Mouse (Mus musculus): Measurements from ENCODE around the gene Polr3h. TPM values are rescaled to one million over a fixed set of nuclear protein-coding genes. Genes with fewer than 3 reads are reported as not detected.

The Polr3h gene
- polyA plus RNA-seq, 1 experiment from 2014 or later: 68.2 TPM

- Histone ChIP-seq H3K4me2 (ENCODE audit: low read depth, severe bottlenecking) (peak overlapping the region; percentile 53), H3K4me1 (ENCODE audit: control insufficient read depth, insufficient read depth, low read length) (no peaks in the 10 kb centered on the region), H3K9me3 (ENCODE audit: control insufficient read depth, low read length) (no peaks in the 10 kb centered on the region), H3K27ac (replicated peaks; ENCODE audit: low read depth, low read length) (no peak overlapping the region), H3K9ac (ENCODE audit: low read length) (peak overlapping the region; percentile 74), H3K4me3 (ENCODE audit: low read depth, low read length) (peak overlapping the region; percentile 94), H3K27me3 (ENCODE audit: control insufficient read depth, insufficient read depth, low read length) (no peaks in the 10 kb centered on the region), H3K36me3 (ENCODE audit: control insufficient read depth, insufficient read depth, low read length) (peaks cover 3% of the 10 kb centered on the region; the same call in 1 of the 2 replicates)
- peak; percentile 83 for ATAC-seq (ENCODE audit: insufficient number of reproducible peaks, low FRiP score, low TSS enrichment, low read depth)
- peak; percentile 86 for DNase-seq (ENCODE audit: low spot score)
- 1% methylated on average over 28 of the region's 28 CpGs for WGBS
Measured at GRCm38 (mm10) chr15:81856030-81856790, 69.8 kb downstream of the Polr3h start.

DNA sequence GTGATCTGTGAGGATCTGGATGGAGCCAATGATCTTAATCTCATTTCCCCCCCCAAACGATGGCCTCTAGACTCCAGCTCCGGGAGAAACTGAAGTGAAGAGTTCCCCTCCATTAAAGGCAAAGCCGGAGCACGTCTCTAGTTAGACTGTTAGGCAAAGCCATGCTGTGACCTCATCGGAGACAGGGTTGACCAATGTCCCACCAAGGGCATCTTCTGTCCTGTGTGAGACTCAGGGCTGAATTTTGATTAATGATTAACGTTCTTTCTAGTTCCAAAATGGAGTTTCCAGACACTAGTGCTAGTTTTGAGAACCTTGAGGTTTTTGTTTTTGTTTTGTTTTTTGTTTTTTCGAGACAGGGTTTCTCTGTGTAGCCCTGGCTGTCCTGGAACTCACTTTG is 73.0 kb downstream of the Polr3h start:
- H3K4me2 ChIP-seq (ENCODE audit: low read depth, severe bottlenecking): no peak overlapping the region
- no peak for ATAC-seq (ENCODE audit: insufficient number of reproducible peaks, low FRiP score, low TSS enrichment, low read depth)
- H3K9ac ChIP-seq (ENCODE audit: low read length): no peak overlapping the region
- WGBS: 91% methylated on average over 7 of the region's 7 CpGs
- no peak for DNase-seq (ENCODE audit: low spot score)
- H3K4me3 ChIP-seq (ENCODE audit: low read depth, low read length): no peak overlapping the region
- no peaks in the 10 kb centered on the region for H3K27me3 ChIP-seq (ENCODE audit: control insufficient read depth, insufficient read depth, low read length)
- H3K36me3 ChIP-seq (ENCODE audit: control insufficient read depth, insufficient read depth, low read length): peaks cover 14% of the 10 kb centered on the region; the same call in 1 of the 2 replicates
- H3K9me3 ChIP-seq (ENCODE audit: control insufficient read depth, low read length): no peaks in the 10 kb centered on the region
- H3K4me1 ChIP-seq (ENCODE audit: control insufficient read depth, insufficient read depth, low read length): no peaks in the 10 kb centered on the region
- H3K27ac ChIP-seq (replicated peaks; ENCODE audit: low read depth, low read length): no peak overlapping the region

- Histone ChIP-seq H3K4me2 (ENCODE audit: low read depth, severe bottlenecking) (no peak overlapping the region), H3K9me3 (ENCODE audit: control insufficient read depth, low read length) (no peaks in the 10 kb centered on the region), H3K4me1 (ENCODE audit: control insufficient read depth, insufficient read depth, low read length) (no peaks in the 10 kb centered on the region), H3K4me3 (ENCODE audit: low read depth, low read length) (no peak overlapping the region), H3K9ac (ENCODE audit: low read length) (no peak overlapping the region), H3K36me3 (ENCODE audit: control insufficient read depth, insufficient read depth, low read length) (peaks cover 17% of the 10 kb centered on the region; the same call in 1 of the 2 replicates), H3K27me3 (ENCODE audit: control insufficient read depth, insufficient read depth, low read length) (no peaks in the 10 kb centered on the region), H3K27ac (replicated peaks; ENCODE audit: low read depth, low read length) (no peak overlapping the region)
- ATAC-seq (ENCODE audit: insufficient number of reproducible peaks, low FRiP score, low TSS enrichment, low read depth) (no peak), DNase-seq (ENCODE audit: low spot score) (no peak)
- 94% methylated on average over 9 of the region's 9 CpGs for WGBS
Measured at GRCm38 (mm10) chr15:81852411-81853000, 73.5 kb downstream of the Polr3h start.

DNA sequence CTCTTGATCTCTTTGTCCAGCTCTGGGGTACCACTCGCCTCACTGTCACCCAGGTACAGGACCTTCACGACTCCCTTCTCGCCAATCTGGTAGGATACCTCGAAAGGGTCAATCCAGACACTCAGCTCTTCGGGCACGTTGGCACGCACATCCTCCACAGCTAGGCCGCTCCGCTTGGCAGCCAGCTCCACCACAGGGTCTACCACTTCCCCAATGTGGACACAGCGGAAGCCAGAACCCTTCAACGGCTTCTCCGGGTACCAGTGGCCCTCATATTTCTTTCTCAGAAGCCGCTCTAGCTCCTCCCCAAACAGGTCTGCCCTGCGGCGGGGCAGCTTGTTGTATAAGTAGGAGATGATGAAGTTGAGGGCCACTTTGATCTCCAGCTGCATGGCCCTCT is 74.7 kb downstream of the Polr3h start:
- Histone ChIP-seq H3K9ac (ENCODE audit: low read length) (no peak overlapping the region), H3K27me3 (ENCODE audit: control insufficient read depth, insufficient read depth, low read length) (no peaks in the 10 kb centered on the region), H3K9me3 (ENCODE audit: control insufficient read depth, low read length) (no peaks in the 10 kb centered on the region), H3K36me3 (ENCODE audit: control insufficient read depth, insufficient read depth, low read length) (peaks cover 17% of the 10 kb centered on the region; the same call in 1 of the 2 replicates), H3K27ac (replicated peaks; ENCODE audit: low read depth, low read length) (no peak overlapping the region), H3K4me2 (ENCODE audit: low read depth, severe bottlenecking) (no peak overlapping the region), H3K4me1 (ENCODE audit: control insufficient read depth, insufficient read depth, low read length) (no peaks in the 10 kb centered on the region), H3K4me3 (ENCODE audit: low read depth, low read length) (no peak overlapping the region)
- DNase-seq (ENCODE audit: low spot score) (no peak), ATAC-seq (ENCODE audit: insufficient number of reproducible peaks, low FRiP score, low TSS enrichment, low read depth) (no peak)
- 96% methylated on average over 15 of the region's 15 CpGs for WGBS

- H3K36me3 ChIP-seq (ENCODE audit: control insufficient read depth, insufficient read depth, low read length): peaks cover 17% of the 10 kb centered on the region; the same call in 1 of the 2 replicates
- H3K4me1 ChIP-seq (ENCODE audit: control insufficient read depth, insufficient read depth, low read length): no peaks in the 10 kb centered on the region
- no peak for ATAC-seq (ENCODE audit: insufficient number of reproducible peaks, low FRiP score, low TSS enrichment, low read depth)
- DNase-seq (ENCODE audit: low spot score): no peak
- H3K4me3 ChIP-seq (ENCODE audit: low read depth, low read length): no peak overlapping the region
- no peak overlapping the region for H3K4me2 ChIP-seq (ENCODE audit: low read depth, severe bottlenecking)
- H3K9ac ChIP-seq (ENCODE audit: low read length): no peak overlapping the region
- no peaks in the 10 kb centered on the region for H3K27me3 ChIP-seq (ENCODE audit: control insufficient read depth, insufficient read depth, low read length)
- H3K27ac ChIP-seq (replicated peaks; ENCODE audit: low read depth, low read length): no peak overlapping the region
- H3K9me3 ChIP-seq (ENCODE audit: control insufficient read depth, low read length): no peaks in the 10 kb centered on the region
- 73% methylated on average over 14 of the region's 14 CpGs for WGBS
Measured at GRCm38 (mm10) chr15:81850718-81851117, 75.3 kb downstream of the Polr3h start.

GRCm38 (mm10) chr15:81849104-81849503 is 76.9 kb downstream of the Polr3h start:
- WGBS: 84% methylated on average over 9 of the region's 9 CpGs
- Histone ChIP-seq H3K36me3 (ENCODE audit: control insufficient read depth, insufficient read depth, low read length) (peaks cover 17% of the 10 kb centered on the region; the same call in 1 of the 2 replicates), H3K4me1 (ENCODE audit: control insufficient read depth, insufficient read depth, low read length) (no peaks in the 10 kb centered on the region), H3K4me2 (ENCODE audit: low read depth, severe bottlenecking) (no peak overlapping the region), H3K9me3 (ENCODE audit: control insufficient read depth, low read length) (no peaks in the 10 kb centered on the region), H3K27ac (replicated peaks; ENCODE audit: low read depth, low read length) (no peak overlapping the region), H3K9ac (ENCODE audit: low read length) (no peak overlapping the region), H3K4me3 (ENCODE audit: low read depth, low read length) (no peak overlapping the region), H3K27me3 (ENCODE audit: control insufficient read depth, insufficient read depth, low read length) (no peaks in the 10 kb centered on the region)
- no peak for ATAC-seq (ENCODE audit: insufficient number of reproducible peaks, low FRiP score, low TSS enrichment, low read depth)
- DNase-seq (ENCODE audit: low spot score): no peak

- H3K36me3 ChIP-seq (ENCODE audit: control insufficient read depth, insufficient read depth, low read length): peaks cover 17% of the 10 kb centered on the region; the same call in 1 of the 2 replicates
- DNase-seq (ENCODE audit: low spot score) (peak; percentile 55), ATAC-seq (ENCODE audit: insufficient number of reproducible peaks, low FRiP score, low TSS enrichment, low read depth) (no peak)
- no peak overlapping the region for H3K4me2 ChIP-seq (ENCODE audit: low read depth, severe bottlenecking)
- H3K4me1 ChIP-seq (ENCODE audit: control insufficient read depth, insufficient read depth, low read length): no peaks in the 10 kb centered on the region
- WGBS: 61% methylated on average over 7 of the region's 7 CpGs
- no peak overlapping the region for H3K9ac ChIP-seq (ENCODE audit: low read length)
- no peaks in the 10 kb centered on the region for H3K27me3 ChIP-seq (ENCODE audit: control insufficient read depth, insufficient read depth, low read length)
- no peak overlapping the region for H3K27ac ChIP-seq (replicated peaks; ENCODE audit: low read depth, low read length)
- H3K4me3 ChIP-seq (ENCODE audit: low read depth, low read length): no peak overlapping the region
- H3K9me3 ChIP-seq (ENCODE audit: control insufficient read depth, low read length): no peaks in the 10 kb centered on the region
Measured at GRCm38 (mm10) chr15:81848301-81848700, 77.7 kb downstream of the Polr3h start.

GRCm38 (mm10) chr15:81847861-81848260 is 78.2 kb downstream of the Polr3h start:
- no peaks in the 10 kb centered on the region for H3K27me3 ChIP-seq (ENCODE audit: control insufficient read depth, insufficient read depth, low read length)
- H3K4me3 ChIP-seq (ENCODE audit: low read depth, low read length): no peak overlapping the region
- H3K27ac ChIP-seq (replicated peaks; ENCODE audit: low read depth, low read length): no peak overlapping the region
- no peaks in the 10 kb centered on the region for H3K4me1 ChIP-seq (ENCODE audit: control insufficient read depth, insufficient read depth, low read length)
- peaks cover 17% of the 10 kb centered on the region; the same call in 1 of the 2 replicates for H3K36me3 ChIP-seq (ENCODE audit: control insufficient read depth, insufficient read depth, low read length)
- no peaks in the 10 kb centered on the region for H3K9me3 ChIP-seq (ENCODE audit: control insufficient read depth, low read length)
- ATAC-seq (ENCODE audit: insufficient number of reproducible peaks, low FRiP score, low TSS enrichment, low read depth) (no peak), DNase-seq (ENCODE audit: low spot score) (no peak)
- no peak overlapping the region for H3K4me2 ChIP-seq (ENCODE audit: low read depth, severe bottlenecking)
- no peak overlapping the region for H3K9ac ChIP-seq (ENCODE audit: low read length)
- WGBS: 93% methylated on average over 5 of the region's 5 CpGs

All from limb, embryonic 11.5 days (tissue).